13 mouse cellular contexts compared by ENCODE assay signal in genomic region chr10:23942465-23942864, GRCm38 (mm10). TPM values are rescaled to one million over a fixed set of nuclear protein-coding genes. Genes with fewer than 3 reads are reported as not detected.
DNase-seq lines count a peak whose midpoint lies in the region; ATAC-seq and TF ChIP-seq lines count a peak whose summit lies in the region.
"Had no signal": no experiment of that assay in that cellular context is flagged by ENCODE, and none has a peak within 500 bp of the region (broad histone marks: within the 10 kb centered on the region; RNA-seq: fewer than 3 reads in every experiment).

No protein-coding gene starts in this region.

- H3K36me3 ChIP-seq in hindbrain, postnatal 0 days (ENCODE audit: insufficient read depth, low read length): no peaks in the 10 kb centered on the region
- no peaks in the 10 kb centered on the region for H3K36me3 ChIP-seq in hindbrain, embryonic 10.5 days
- H3K36me3 ChIP-seq in thymus, adult 2 months (ENCODE audit: control insufficient read depth, insufficient read depth, low read length): no peaks in the 10 kb centered on the region
- H3K36me3 ChIP-seq: embryonic facial prominence, embryonic 12.5 days had no signal

- no peak overlapping the region for H3K4me3 ChIP-seq in hindbrain, postnatal 0 days (ENCODE audit: low read length)
- H3K4me3 ChIP-seq in hindbrain, embryonic 10.5 days: no peak overlapping the region
- H3K4me3 ChIP-seq in thymus, adult 2 months (ENCODE audit: control insufficient read depth, insufficient read depth, low read length): no peak overlapping the region
- H3K4me3 ChIP-seq: embryonic facial prominence, embryonic 12.5 days had no signal

- no peak for TF ChIP-seq POLR2A in thymus, adult 2 months (IDR thresholded peaks at IDR 0.05; ENCODE audit: control insufficient read depth, extremely low read depth, insufficient read depth, low read length, poor library complexity)

- 86% methylated on average over 5 of the region's 5 CpGs for WGBS in hindbrain, postnatal 0 days
- WGBS in hindbrain, embryonic 10.5 days: 75% methylated on average over 5 of the region's 5 CpGs
- 86% methylated on average over 5 of the region's 5 CpGs for WGBS in thymus, adult 2 months

- H3K9me3 ChIP-seq in hindbrain, postnatal 0 days (ENCODE audit: low read length): no peaks in the 10 kb centered on the region
- H3K9me3 ChIP-seq in hindbrain, embryonic 10.5 days: no peaks in the 10 kb centered on the region
- H3K9me3 ChIP-seq: embryonic facial prominence, embryonic 12.5 days had no signal

- no peak overlapping the region for H3K27ac ChIP-seq in hindbrain, postnatal 0 days
- H3K27ac ChIP-seq in hindbrain, embryonic 10.5 days: no peak overlapping the region
- no peak overlapping the region for H3K27ac ChIP-seq in thymus, adult 2 months (ENCODE audit: control insufficient read depth, insufficient read depth, low read length)
- H3K27ac ChIP-seq: embryonic facial prominence, embryonic 12.5 days; hindbrain, embryonic 14.5 days had no signal

- no peaks in the 10 kb centered on the region for H3K27me3 ChIP-seq in hindbrain, postnatal 0 days (ENCODE audit: insufficient read depth, low read length)
- H3K27me3 ChIP-seq in hindbrain, embryonic 10.5 days (ENCODE audit: insufficient read depth, poor library complexity, severe bottlenecking): no peaks in the 10 kb centered on the region
- H3K27me3 ChIP-seq in thymus, adult 2 months (ENCODE audit: control insufficient read depth, insufficient read depth, low read length): no peaks in the 10 kb centered on the region
- H3K27me3 ChIP-seq: embryonic facial prominence, embryonic 12.5 days had no signal

- H3K4me2 ChIP-seq in hindbrain, postnatal 0 days (ENCODE audit: low read depth, low read length): no peak overlapping the region
- H3K4me2 ChIP-seq: embryonic facial prominence, embryonic 12.5 days; hindbrain, embryonic 14.5 days had no signal

- H3K4me1 ChIP-seq in hindbrain, postnatal 0 days (ENCODE audit: insufficient read depth, low read length): no peaks in the 10 kb centered on the region
- 0 out of 2 replicates have a peak, but pooled peaks cover 3% of the 10 kb centered on the region for H3K4me1 ChIP-seq in hindbrain, embryonic 10.5 days (replicated peaks)
- H3K4me1 ChIP-seq in thymus, adult 2 months (replicated peaks; ENCODE audit: control insufficient read depth, insufficient read depth, low read length): no peaks in the 10 kb centered on the region
- H3K4me1 ChIP-seq: embryonic facial prominence, embryonic 12.5 days had no signal

- TF ChIP-seq CTCF in hindbrain, postnatal 0 days (IDR thresholded peaks at IDR 0.05; ENCODE audit: low read depth): peak; percentile 41
- no peak for TF ChIP-seq CTCF in thymus, adult 2 months (IDR thresholded peaks at IDR 0.05; ENCODE audit: borderline replicate concordance, control insufficient read depth, extremely low read depth, insufficient read depth, low read length, poor library complexity)

- no peak overlapping the region for H3K9ac ChIP-seq in hindbrain, postnatal 0 days (replicated peaks; ENCODE audit: low read length)
- H3K9ac ChIP-seq: embryonic facial prominence, embryonic 12.5 days; hindbrain, embryonic 14.5 days had no signal

- ATAC-seq in hindbrain, postnatal 0 days: no peak
- ATAC-seq: activated CD4-positive, CD25-positive, alpha-beta regulatory T cell, adult 4 months had no signal

- no peak for DNase-seq in hindbrain, postnatal 0 days (ENCODE audit: low spot score)
- no peak for DNase-seq in hindbrain, embryonic 10.5 days (ENCODE audit: low spot score)
- peak; percentile 27 for DNase-seq in thymus, adult 2 months
- no peak for DNase-seq in thymus, adult 18-20 months
- peak; percentile 35 for DNase-seq in induced T-regulatory cell, adult 2 months (ENCODE audit: low read depth)
- DNase-seq in thymus, postnatal 4 days: peak; percentile 58
- DNase-seq in layer of hippocampus, adult 8-10 months (ENCODE audit: low spot score in 2 of 2): no peak
- no peak for DNase-seq in neural tube, embryonic 10.5 days (ENCODE audit: extremely low spot score, low spot score)
- DNase-seq: left cerebral cortex, postnatal 4 days had no signal

RNA-seq across cellular contexts. Expression of gene Taar2, which starts 4.1 kb away (rescaled TPM):
- total RNA-seq in hindbrain, postnatal 0 days (2014; rRNA removed): not detected in 2 replicates
- polyA plus RNA-seq in hindbrain, postnatal 0 days (2015; fragmentation: Nextera tagmentation; extraction: Ambion mirVana): 0.33 TPM in 1 of 2 replicates, not detected in the other
- polyA plus RNA-seq in hindbrain, embryonic 10.5 days (2016; fragmentation: Nextera tagmentation; extraction: Ambion mirVana): not detected in 2 replicates
- not detected in 2 replicates for polyA plus RNA-seq in thymus, adult 2 months (2012; rRNA removed)
- not detected for total RNA-seq in layer of hippocampus, adult 8-10 months (2022)
- total RNA-seq: gastrocnemius, postnatal 4 days; left cerebral cortex, postnatal 4 days had no signal
- polyA plus RNA-seq: activated CD4-positive, CD25-positive, alpha-beta regulatory T cell, adult 4 months; embryonic facial prominence, embryonic 12.5 days; hindbrain, embryonic 14.5 days had no signal

RNA-seq across cellular contexts. Expression of gene Taar3, which starts 6.9 kb away (rescaled TPM):
- total RNA-seq in hindbrain, postnatal 0 days (2014; rRNA removed): 0.21 TPM in 1 of 2 replicates, not detected in the other
- not detected in 2 replicates for polyA plus RNA-seq in hindbrain, postnatal 0 days (2015; fragmentation: Nextera tagmentation; extraction: Ambion mirVana)
- polyA plus RNA-seq in hindbrain, embryonic 10.5 days (2016; fragmentation: Nextera tagmentation; extraction: Ambion mirVana): not detected in 2 replicates
- polyA plus RNA-seq in thymus, adult 2 months (2012; rRNA removed): not detected in 2 replicates
- not detected for total RNA-seq in layer of hippocampus, adult 8-10 months (2022)
- total RNA-seq: gastrocnemius, postnatal 4 days; left cerebral cortex, postnatal 4 days had no signal
- polyA plus RNA-seq: activated CD4-positive, CD25-positive, alpha-beta regulatory T cell, adult 4 months; embryonic facial prominence, embryonic 12.5 days; hindbrain, embryonic 14.5 days had no signal

RNA-seq across cellular contexts. Expression of gene Taar4, which starts 17.8 kb away (rescaled TPM):
- total RNA-seq in hindbrain, postnatal 0 days (2014; rRNA removed): not detected in 2 replicates
- not detected in 2 replicates for polyA plus RNA-seq in hindbrain, postnatal 0 days (2015; fragmentation: Nextera tagmentation; extraction: Ambion mirVana)
- not detected in 2 replicates for polyA plus RNA-seq in hindbrain, embryonic 10.5 days (2016; fragmentation: Nextera tagmentation; extraction: Ambion mirVana)
- polyA plus RNA-seq in thymus, adult 2 months (2012; rRNA removed): 0.12 TPM in 1 of 2 replicates, not detected in the other
- not detected for total RNA-seq in layer of hippocampus, adult 8-10 months (2022)
- total RNA-seq: gastrocnemius, postnatal 4 days; left cerebral cortex, postnatal 4 days had no signal
- polyA plus RNA-seq: activated CD4-positive, CD25-positive, alpha-beta regulatory T cell, adult 4 months; embryonic facial prominence, embryonic 12.5 days; hindbrain, embryonic 14.5 days had no signal

RNA-seq across cellular contexts. Expression of gene Taar1, which starts 22.3 kb away (rescaled TPM):
- not detected in 2 replicates for total RNA-seq in hindbrain, postnatal 0 days (2014; rRNA removed)
- polyA plus RNA-seq in hindbrain, postnatal 0 days (2015; fragmentation: Nextera tagmentation; extraction: Ambion mirVana): not detected in 2 replicates
- polyA plus RNA-seq in hindbrain, embryonic 10.5 days (2016; fragmentation: Nextera tagmentation; extraction: Ambion mirVana): not detected in 2 replicates
- not detected in 2 replicates for polyA plus RNA-seq in thymus, adult 2 months (2012; rRNA removed)
- total RNA-seq in layer of hippocampus, adult 8-10 months (2022): not detected
- total RNA-seq: gastrocnemius, postnatal 4 days; left cerebral cortex, postnatal 4 days had no signal
- polyA plus RNA-seq: activated CD4-positive, CD25-positive, alpha-beta regulatory T cell, adult 4 months; embryonic facial prominence, embryonic 12.5 days; hindbrain, embryonic 14.5 days had no signal

RNA-seq across cellular contexts. Expression of gene Taar5, which starts 28.0 kb away (rescaled TPM):
- total RNA-seq in hindbrain, postnatal 0 days (2014; rRNA removed): not detected in 2 replicates
- not detected in 2 replicates for polyA plus RNA-seq in hindbrain, postnatal 0 days (2015; fragmentation: Nextera tagmentation; extraction: Ambion mirVana)
- polyA plus RNA-seq in hindbrain, embryonic 10.5 days (2016; fragmentation: Nextera tagmentation; extraction: Ambion mirVana): not detected in 2 replicates
- polyA plus RNA-seq in thymus, adult 2 months (2012; rRNA removed): not detected in 2 replicates
- total RNA-seq in layer of hippocampus, adult 8-10 months (2022): not detected
- total RNA-seq: gastrocnemius, postnatal 4 days; left cerebral cortex, postnatal 4 days had no signal
- polyA plus RNA-seq: activated CD4-positive, CD25-positive, alpha-beta regulatory T cell, adult 4 months; embryonic facial prominence, embryonic 12.5 days; hindbrain, embryonic 14.5 days had no signal

Comparison
In these comparisons a context has a peak if more than half of its experiments do, and no peak if none do; other contexts are left out.
1. DNase-seq: peak in thymus, adult 2 months (single experiment), induced T-regulatory cell, adult 2 months (single experiment) and thymus, postnatal 4 days (single experiment); none in hindbrain, postnatal 0 days (single experiment), hindbrain, embryonic 10.5 days (single experiment), thymus, adult 18-20 months (0 of 2), layer of hippocampus, adult 8-10 months (0 of 2) and neural tube, embryonic 10.5 days (single experiment).